Mouse (Mus musculus): ENCODE data around the gene Pcolce2.

Pcolce2 gene

GRCm38 (mm10) chr9:95654356-95654755 is 17.0 kb downstream of the Pcolce2 start:
- DNase-seq (ENCODE audit: low read depth, low spot score), result no peak

- DNase-seq (ENCODE audit: low read depth, low spot score), result no peak
Measured at GRCm38 (mm10) chr9:95657941-95658340, 20.5 kb downstream of the Pcolce2 start.

- no peak for DNase-seq (ENCODE audit: low read depth, low spot score)
Measured at GRCm38 (mm10) chr9:95664290-95664989, 27.0 kb downstream of the Pcolce2 start.

- DNase-seq (ENCODE audit: low read depth, low spot score), result no peak
Measured at GRCm38 (mm10) chr9:95665835-95666234, 28.4 kb downstream of the Pcolce2 start.

GRCm38 (mm10) chr9:95667836-95668235 is 30.4 kb downstream of the Pcolce2 start:
- no peak for DNase-seq (ENCODE audit: low read depth, low spot score)

GRCm38 (mm10) chr9:95668306-95668705 is 30.9 kb downstream of the Pcolce2 start:
- peak; percentile 27 for DNase-seq (ENCODE audit: low read depth, low spot score)

GRCm38 (mm10) chr9:95672331-95672730 is 34.9 kb downstream of the Pcolce2 start:
- no peak for DNase-seq (ENCODE audit: low read depth, low spot score)

- peak; percentile 72 for DNase-seq (ENCODE audit: low read depth, low spot score)
Measured at GRCm38 (mm10) chr9:95672760-95673159, 35.4 kb downstream of the Pcolce2 start.

GRCm38 (mm10) chr9:95675064-95675699 is 37.8 kb downstream of the Pcolce2 start:
- no peak for DNase-seq (ENCODE audit: low read depth, low spot score)

- DNase-seq (ENCODE audit: low read depth, low spot score), result no peak
Measured at GRCm38 (mm10) chr9:95676021-95676420, 38.6 kb downstream of the Pcolce2 start.

- no peak for DNase-seq (ENCODE audit: low read depth, low spot score)
Measured at GRCm38 (mm10) chr9:95679966-95680365, 42.6 kb downstream of the Pcolce2 start.

GRCm38 (mm10) chr9:95680691-95681090 is 43.3 kb downstream of the Pcolce2 start:
- DNase-seq (ENCODE audit: low read depth, low spot score), result no peak

- DNase-seq (ENCODE audit: low read depth, low spot score), result peak; percentile 73
Measured at GRCm38 (mm10) chr9:95685660-95686440, 48.4 kb downstream of the Pcolce2 start.

GRCm38 (mm10) chr9:95688064-95688463 is 50.7 kb downstream of the Pcolce2 start:
- peak; percentile 30 for DNase-seq (ENCODE audit: low read depth, low spot score)

GRCm38 (mm10) chr9:95692823-95693222 is 55.4 kb downstream of the Pcolce2 start:
- DNase-seq (ENCODE audit: low read depth, low spot score), result no peak

- DNase-seq (ENCODE audit: low read depth, low spot score), result no peak
Measured at GRCm38 (mm10) chr9:95693528-95694100, 56.2 kb downstream of the Pcolce2 start.

GRCm38 (mm10) chr9:95694526-95694925 is 57.1 kb downstream of the Pcolce2 start:
- no peak for DNase-seq (ENCODE audit: low read depth, low spot score)

- peak; percentile 80 for DNase-seq (ENCODE audit: low read depth, low spot score)
Measured at GRCm38 (mm10) chr9:95695023-95695422, 57.6 kb downstream of the Pcolce2 start.

- no peak for DNase-seq (ENCODE audit: low read depth, low spot score)
Measured at GRCm38 (mm10) chr9:95696581-95696980, 59.2 kb downstream of the Pcolce2 start.

GRCm38 (mm10) chr9:95697808-95698207 is 60.4 kb downstream of the Pcolce2 start:
- peak; percentile 70 for DNase-seq (ENCODE audit: low read depth, low spot score)

- DNase-seq (ENCODE audit: low read depth, low spot score), result no peak
Measured at GRCm38 (mm10) chr9:95699273-95699672, 61.9 kb downstream of the Pcolce2 start.

GRCm38 (mm10) chr9:95704078-95704477 is 66.7 kb downstream of the Pcolce2 start:
- DNase-seq (ENCODE audit: low read depth, low spot score), result no peak

All from R1 (cell line).